Mouse (Mus musculus): ENCODE measurements around the gene Qtrt1.

DNA sequence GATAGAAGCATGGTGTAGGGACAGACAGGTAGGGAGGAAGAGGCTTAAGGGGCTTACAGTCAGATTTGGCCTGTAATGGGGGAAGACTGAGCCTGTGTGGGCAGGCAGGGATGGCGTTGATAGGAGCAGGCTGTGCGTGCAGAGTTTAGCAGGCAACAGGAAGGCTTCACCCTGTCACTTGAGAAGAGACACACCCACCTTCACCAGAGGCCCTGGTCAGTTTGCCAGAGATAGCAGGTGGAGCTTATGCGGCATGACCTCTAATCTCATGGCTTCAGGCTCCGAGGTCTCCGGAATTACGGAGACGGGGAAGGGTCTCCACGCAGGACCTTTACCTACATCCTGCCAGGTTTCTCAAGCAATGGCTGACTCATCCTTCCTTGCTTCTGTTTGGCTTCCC, 40.2 kb downstream of the Qtrt1 start:
- TF ChIP-seq POLR2A (IDR thresholded peaks at IDR 0.05; ENCODE audit: borderline replicate concordance, extremely low read depth, insufficient read depth, insufficient read length, poor library complexity, severe bottlenecking) (no peak), CTCF (IDR thresholded peaks at IDR 0.05; ENCODE audit: borderline replicate concordance, extremely low read depth, insufficient read depth, insufficient read length) (no peak)

All from brain, embryonic 14.5 days (tissue).